Mouse (Mus musculus): ENCODE measurements at regions not wholly inside any gene's neighbourhood (a gene's known extent, or its start where the extent isn't known, plus 50 kb on each side); places are given as distances from the start of the nearest gene placed in this dataset. TPM values are rescaled to one million over a fixed set of nuclear protein-coding genes. Genes with fewer than 3 reads are reported as not detected.

GRCm38 (mm10) chr7:35861049-35861448 is 58.2 kb upstream of the Zfp507 start:
- Histone ChIP-seq H3K79me2 (ENCODE audit: control insufficient read depth, insufficient read depth) (no peaks in the 10 kb centered on the region), H3K79me3 (ENCODE audit: low read depth) (no peaks in the 10 kb centered on the region), H3K4me3 (ENCODE audit: insufficient read depth, poor library complexity, severe bottlenecking) (no peak overlapping the region), H3K27me3 (ENCODE audit: control insufficient read depth, insufficient read depth, insufficient read length) (no peaks in the 10 kb centered on the region), H3K36me3 (ENCODE audit: control insufficient read depth, insufficient read depth) (no peaks in the 10 kb centered on the region), H3ac (ENCODE audit: control insufficient read depth, insufficient read length, low read depth) (no peak overlapping the region)
- TF ChIP-seq FOSL1 (IDR thresholded peaks at IDR 0.05; ENCODE audit: insufficient read depth, low read length, poor library complexity, severe bottlenecking) (no peak), MYOG (IDR thresholded peaks at IDR 0.05; ENCODE audit: control insufficient read depth, extremely low read depth, insufficient read length) (no peak), MYOD1 (IDR thresholded peaks at IDR 0.05; ENCODE audit: control insufficient read depth, insufficient read length, low read depth) (no peak)

GRCm38 (mm10) chr7:35859601-35860000 is 56.8 kb upstream of the Zfp507 start:
- Histone ChIP-seq H3K36me3 (ENCODE audit: control insufficient read depth, insufficient read depth) (no peaks in the 10 kb centered on the region), H3K4me3 (ENCODE audit: insufficient read depth, poor library complexity, severe bottlenecking) (no peak overlapping the region), H3K27me3 (ENCODE audit: control insufficient read depth, insufficient read depth, insufficient read length) (no peaks in the 10 kb centered on the region), H3ac (ENCODE audit: control insufficient read depth, insufficient read length, low read depth) (no peak overlapping the region), H3K79me2 (ENCODE audit: control insufficient read depth, insufficient read depth) (no peaks in the 10 kb centered on the region), H3K79me3 (ENCODE audit: low read depth) (no peaks in the 10 kb centered on the region)
- TF ChIP-seq USF1 (IDR thresholded peaks at IDR 0.05; ENCODE audit: low read depth) (no peak), FOSL1 (IDR thresholded peaks at IDR 0.05; ENCODE audit: insufficient read depth, low read length, poor library complexity, severe bottlenecking) (no peak), MYOG (IDR thresholded peaks at IDR 0.05; ENCODE audit: control insufficient read depth, extremely low read depth, insufficient read length) (no peak), CEBPB (IDR thresholded peaks at IDR 0.05; ENCODE audit: low read depth) (no peak), CTCF (IDR thresholded peaks at IDR 0.05; ENCODE audit: control insufficient read depth, insufficient read depth, insufficient read length) (no peak), MYOD1 (IDR thresholded peaks at IDR 0.05; ENCODE audit: control insufficient read depth, insufficient read length, low read depth) (no peak), MAX (IDR thresholded peaks at IDR 0.05) (no peak)

- no peaks in the 10 kb centered on the region for H3K36me3 ChIP-seq (ENCODE audit: control insufficient read depth, insufficient read depth)
- no peaks in the 10 kb centered on the region for H3K79me2 ChIP-seq (ENCODE audit: control insufficient read depth, insufficient read depth)
- no peak overlapping the region for H3ac ChIP-seq (ENCODE audit: control insufficient read depth, insufficient read length, low read depth)
- no peak overlapping the region for H3K4me3 ChIP-seq (ENCODE audit: insufficient read depth, poor library complexity, severe bottlenecking)
- no peaks in the 10 kb centered on the region for H3K79me3 ChIP-seq (ENCODE audit: low read depth)
- H3K27me3 ChIP-seq (ENCODE audit: control insufficient read depth, insufficient read depth, insufficient read length), result no peaks in the 10 kb centered on the region
- TF ChIP-seq CTCF (IDR thresholded peaks at IDR 0.05; ENCODE audit: control insufficient read depth, insufficient read depth, insufficient read length) (no peak), MYOD1 (IDR thresholded peaks at IDR 0.05; ENCODE audit: control insufficient read depth, insufficient read length, low read depth) (no peak), CEBPB (IDR thresholded peaks at IDR 0.05; ENCODE audit: low read depth) (no peak), FOSL1 (IDR thresholded peaks at IDR 0.05; ENCODE audit: insufficient read depth, low read length, poor library complexity, severe bottlenecking) (no peak), MYOG (IDR thresholded peaks at IDR 0.05; ENCODE audit: control insufficient read depth, extremely low read depth, insufficient read length) (no peak)
Observed at GRCm38 (mm10) chr7:35857693-35858092, 54.9 kb upstream of the Zfp507 start.

Small RNA genes lying in the stretch of these regions (microRNA-seq; reads per million reads assigned to microRNA genes)
- not detected for gene Gm23292 (ENCODE audit: borderline microRNAs expressed)
